Mouse (Mus musculus): ENCODE data around the gene Cd72. TPM values are rescaled to one million over a fixed set of nuclear protein-coding genes. Genes with fewer than 3 reads are reported as not detected.

The Cd72 gene
- polyA plus RNA-seq, 1 experiment from 2014 or later: 1.1 TPM

Other genes with a start within 250 kb of the Cd72 start
- 0.07 and 0.27 TPM in 2 replicates for gene Atp8b5, start 187.5 kb downstream of the Cd72 start, polyA plus RNA-seq (2016; fragmentation: Nextera tagmentation; extraction: Ambion mirVana)
- 1.7 and 1.9 TPM in 2 replicates for gene Rusc2, start 72.6 kb downstream of the Cd72 start, polyA plus RNA-seq (2016; fragmentation: Nextera tagmentation; extraction: Ambion mirVana)
- gene Fam166b, start 25.5 kb downstream of the Cd72 start, polyA plus RNA-seq (2016; fragmentation: Nextera tagmentation; extraction: Ambion mirVana): not detected in 2 replicates
- gene Tesk1, start 12.7 kb downstream of the Cd72 start, polyA plus RNA-seq (2016; fragmentation: Nextera tagmentation; extraction: Ambion mirVana): 2.8 and 3.2 TPM in 2 replicates
- not detected in 2 replicates for gene Sit1, start 29.1 kb upstream of the Cd72 start, polyA plus RNA-seq (2016; fragmentation: Nextera tagmentation; extraction: Ambion mirVana)
- gene Ccdc107, start 38.3 kb upstream of the Cd72 start, polyA plus RNA-seq (2016; fragmentation: Nextera tagmentation; extraction: Ambion mirVana): 38.3 and 40.0 TPM in 2 replicates
- 32.6 and 35.8 TPM in 2 replicates for gene Arhgef39, start 45.1 kb upstream of the Cd72 start, polyA plus RNA-seq (2016; fragmentation: Nextera tagmentation; extraction: Ambion mirVana)
- gene Car9, start 52.3 kb upstream of the Cd72 start, polyA plus RNA-seq (2016; fragmentation: Nextera tagmentation; extraction: Ambion mirVana): 1.2 and 1.3 TPM in 2 replicates
- gene Tpm2, start 69.1 kb upstream of the Cd72 start, polyA plus RNA-seq (2016; fragmentation: Nextera tagmentation; extraction: Ambion mirVana): 27.9 and 29.9 TPM in 2 replicates
- 17.9 and 19.7 TPM in 2 replicates for gene Creb3, start 107.7 kb upstream of the Cd72 start, polyA plus RNA-seq (2016; fragmentation: Nextera tagmentation; extraction: Ambion mirVana)
- gene Tln1, start 108.1 kb upstream of the Cd72 start, polyA plus RNA-seq (2016; fragmentation: Nextera tagmentation; extraction: Ambion mirVana): 73.3 and 75.5 TPM in 2 replicates
- 17.4 and 18.0 TPM in 2 replicates for gene Rgp1, start 124.1 kb upstream of the Cd72 start, polyA plus RNA-seq (2016; fragmentation: Nextera tagmentation; extraction: Ambion mirVana)
- gene Gba2, start 124.2 kb upstream of the Cd72 start, polyA plus RNA-seq (2016; fragmentation: Nextera tagmentation; extraction: Ambion mirVana): 23.5 and 23.6 TPM in 2 replicates
- 1.1 TPM in 1 of 2 replicates, not detected in the other for gene Msmp, start 129.9 kb upstream of the Cd72 start, polyA plus RNA-seq (2016; fragmentation: Nextera tagmentation; extraction: Ambion mirVana)
- gene Npr2, start 177.3 kb upstream of the Cd72 start, polyA plus RNA-seq (2016; fragmentation: Nextera tagmentation; extraction: Ambion mirVana): 1.5 and 2.1 TPM in 2 replicates
- gene Spag8, start 199.0 kb upstream of the Cd72 start, polyA plus RNA-seq (2016; fragmentation: Nextera tagmentation; extraction: Ambion mirVana): 0.20 and 0.36 TPM in 2 replicates
- 59.8 and 66.1 TPM in 2 replicates for gene Hint2, start 201.8 kb upstream of the Cd72 start, polyA plus RNA-seq (2016; fragmentation: Nextera tagmentation; extraction: Ambion mirVana)
- 0.44 and 0.53 TPM in 2 replicates for gene Tmem8b, start 214.3 kb upstream of the Cd72 start, polyA plus RNA-seq (2016; fragmentation: Nextera tagmentation; extraction: Ambion mirVana)
- gene Fam221b, start 214.5 kb upstream of the Cd72 start, polyA plus RNA-seq (2016; fragmentation: Nextera tagmentation; extraction: Ambion mirVana): 1.5 and 1.8 TPM in 2 replicates
- gene Olfr70, start 246.2 kb upstream of the Cd72 start, polyA plus RNA-seq (2016; fragmentation: Nextera tagmentation; extraction: Ambion mirVana): not detected in 2 replicates